18 mouse cellular contexts compared by ENCODE assay signal in the genomic region with DNA sequence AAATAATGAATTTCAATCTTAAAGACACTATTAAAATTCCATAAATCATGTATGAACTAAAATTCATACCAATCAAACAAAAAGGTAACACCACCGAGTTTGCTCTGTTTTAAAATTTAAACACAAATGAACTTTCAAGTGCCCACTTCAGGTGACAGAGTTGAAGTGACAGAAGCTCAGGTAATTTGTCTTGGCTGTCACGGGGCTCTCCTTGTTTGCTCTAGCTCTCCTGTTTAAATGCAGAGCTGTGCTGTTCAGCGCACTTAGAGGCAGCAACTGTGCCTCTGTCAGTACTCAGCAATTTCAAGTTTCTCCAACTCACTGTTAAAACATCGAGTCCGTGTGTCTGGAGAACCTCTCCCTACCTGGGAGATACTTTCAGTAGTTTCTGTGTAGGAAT.
"Had no signal": no experiment of that assay in that cellular context is flagged by ENCODE, and none has a peak within 500 bp of the region (broad histone marks: within the 10 kb centered on the region; RNA-seq: fewer than 3 reads in every experiment).

No protein-coding gene starts in this region.

- DNase-seq: kidney, adult 2 months; kidney, postnatal 25 days; layer of hippocampus, adult 9-11 months; liver, embryonic 13.5 days; right cerebral cortex, adult 18-20 months; right cerebral cortex, postnatal 14 days; right cerebral cortex, postnatal 4 days; thymus, adult 18-20 months; thymus, postnatal 36 days had no signal

- H3K4me2 ChIP-seq: liver, embryonic 13.5 days; midbrain, embryonic 12.5 days; midbrain, embryonic 15.5 days; neural tube, embryonic 12.5 days; neural tube, embryonic 15.5 days had no signal

- H3K4me3 ChIP-seq: layer of hippocampus, adult 2 months; liver, embryonic 13.5 days; midbrain, embryonic 12.5 days; midbrain, embryonic 15.5 days; neural tube, embryonic 12.5 days; neural tube, embryonic 15.5 days had no signal

- ATAC-seq: intestine, postnatal 0 days; midbrain, embryonic 15.5 days had no signal

- H3K27me3 ChIP-seq: liver, embryonic 13.5 days; midbrain, embryonic 12.5 days; midbrain, embryonic 15.5 days; neural tube, embryonic 12.5 days; neural tube, embryonic 15.5 days had no signal

- H3K36me3 ChIP-seq: liver, embryonic 13.5 days; midbrain, embryonic 12.5 days; midbrain, embryonic 15.5 days; neural tube, embryonic 12.5 days; neural tube, embryonic 15.5 days had no signal

- H3K27ac ChIP-seq: kidney, postnatal 0 days; layer of hippocampus, adult 2 months; liver, embryonic 13.5 days; macrophage; midbrain, embryonic 12.5 days; midbrain, embryonic 15.5 days; neural tube, embryonic 12.5 days; neural tube, embryonic 15.5 days; stomach, postnatal 0 days had no signal

- H3K4me1 ChIP-seq: liver, embryonic 13.5 days; midbrain, embryonic 12.5 days; midbrain, embryonic 15.5 days; neural tube, embryonic 12.5 days; neural tube, embryonic 15.5 days had no signal

- H3K9ac ChIP-seq: liver, embryonic 13.5 days; midbrain, embryonic 12.5 days; midbrain, embryonic 15.5 days; neural tube, embryonic 12.5 days; neural tube, embryonic 15.5 days had no signal

- H3K9me3 ChIP-seq: liver, embryonic 13.5 days; midbrain, embryonic 12.5 days; midbrain, embryonic 15.5 days; neural tube, embryonic 12.5 days; neural tube, embryonic 15.5 days had no signal
